Mouse (Mus musculus): ENCODE measurements around the gene Foxj1.

- TF ChIP-seq MYOG (IDR thresholded peaks at IDR 0.05; ENCODE audit: control insufficient read depth in 1 of 3, insufficient read depth in 1 of 3, insufficient read length in 2 of 3, low read depth in 2 of 3) = no peak
- no peak for TF ChIP-seq POLR2A (IDR thresholded peaks at IDR 0.05; ENCODE audit: insufficient read length, low read depth)
- TF ChIP-seq E2F4 (IDR thresholded peaks at IDR 0.05; ENCODE audit: insufficient read depth) = no peak
Observed at GRCm38 (mm10) chr11:116342069-116342791, 7.0 kb upstream of the Foxj1 start.
